Mouse (Mus musculus): Measurements from ENCODE around the gene Angel2.

Angel2 gene

GRCm38 (mm10) chr1:190980470-190980869 is 55.6 kb downstream of the Angel2 start:
- DNase-seq (ENCODE audit: low read depth, low spot score), result no peak

DNA sequence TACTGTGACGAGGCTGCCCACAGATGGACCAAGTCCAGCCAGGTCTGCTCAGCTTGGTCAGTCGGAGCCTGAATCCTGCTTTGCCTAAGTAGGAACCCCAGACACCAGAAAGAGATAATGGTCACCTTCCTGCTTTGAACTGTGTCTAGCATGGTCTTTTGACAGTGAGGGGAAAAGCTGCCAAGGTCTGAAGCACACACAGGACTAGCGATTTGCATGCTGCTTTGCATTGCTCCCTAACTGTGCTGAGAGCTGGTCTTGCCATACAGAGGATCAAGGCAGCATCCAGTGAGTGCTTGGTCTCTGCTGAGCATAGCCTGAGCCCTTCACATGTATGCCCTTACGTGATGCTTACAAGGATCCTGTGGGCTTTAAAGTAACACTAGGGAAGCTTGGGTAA is 56.5 kb downstream of the Angel2 start:
- no peak for DNase-seq (ENCODE audit: low read depth, low spot score)

DNA sequence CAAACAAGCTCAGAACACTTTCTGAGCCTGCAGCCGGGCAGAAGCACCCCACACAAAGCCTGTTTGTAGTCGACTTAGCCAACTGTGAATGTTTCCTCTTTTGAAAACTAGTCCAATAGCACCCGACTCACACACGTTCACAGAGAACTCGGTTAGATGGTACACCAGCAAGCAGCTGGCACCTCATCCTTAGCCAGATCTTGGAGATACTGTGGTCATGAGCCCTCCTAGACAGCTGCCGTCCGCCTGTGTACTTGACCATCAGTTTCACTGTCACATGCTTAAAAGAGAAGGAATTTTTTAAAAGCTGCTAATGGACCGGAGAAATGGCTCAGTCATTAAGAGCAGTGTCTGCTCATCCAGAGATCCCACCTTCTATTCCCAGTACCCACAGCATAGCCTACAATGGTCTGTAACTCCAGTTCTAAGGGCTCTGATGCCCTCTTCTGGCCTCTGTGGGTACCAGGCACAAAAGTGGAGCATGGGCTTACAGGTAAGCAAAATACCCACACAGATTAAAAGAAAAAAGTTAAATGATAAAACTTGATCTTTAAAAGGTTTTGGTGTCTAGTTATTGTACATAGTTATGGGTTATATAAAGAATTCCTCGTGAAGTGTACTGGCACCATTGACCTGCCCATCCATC is 64.6 kb downstream of the Angel2 start:
- DNase-seq (ENCODE audit: low read depth, low spot score), result no peak

DNA sequence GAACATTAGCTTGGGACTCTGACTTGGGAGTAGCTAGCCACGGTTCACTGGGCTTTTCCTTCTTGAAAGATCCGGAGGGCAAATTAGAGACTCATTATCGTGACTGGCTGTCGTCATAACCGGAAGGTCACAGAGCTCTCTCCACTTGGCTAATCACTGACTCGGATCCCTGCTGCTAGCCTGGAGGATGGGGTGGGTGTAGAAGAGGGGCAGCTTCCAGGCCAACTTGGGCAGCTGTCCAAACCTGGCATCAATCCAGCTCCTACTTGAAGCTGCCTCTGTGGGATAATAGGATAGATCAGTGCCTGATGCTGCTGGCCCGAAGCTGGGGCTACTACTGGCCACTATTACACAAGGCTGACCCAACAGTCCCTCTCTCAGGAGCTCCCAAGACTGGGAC is 70.6 kb downstream of the Angel2 start:
- DNase-seq (ENCODE audit: low read depth, low spot score), result no peak

DNA sequence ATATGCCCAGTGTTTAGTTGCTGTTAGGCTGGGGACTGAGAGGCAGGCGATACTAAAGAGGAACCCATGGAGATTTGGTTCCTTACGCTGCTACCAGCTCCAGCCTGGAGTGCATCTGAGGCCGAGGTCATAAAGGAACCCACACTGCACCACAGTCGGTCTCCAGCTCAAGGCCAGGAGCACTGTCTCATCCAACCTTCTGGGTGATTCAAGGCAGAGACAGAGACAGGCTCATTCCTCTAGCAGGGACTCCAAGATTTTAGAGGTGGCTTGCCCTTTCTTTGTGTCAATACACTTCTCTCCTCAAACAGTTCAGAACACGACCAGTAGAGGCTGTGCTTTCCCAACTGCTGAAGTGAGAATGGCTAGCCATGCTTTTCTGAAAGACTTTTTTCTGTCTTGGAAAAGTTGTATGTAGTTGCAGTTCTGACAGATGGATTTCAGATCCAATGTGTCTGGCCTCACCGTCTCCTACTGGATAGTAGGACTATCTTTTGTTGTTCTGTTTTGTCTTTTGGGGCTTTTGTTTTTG is 71.5 kb downstream of the Angel2 start:
- DNase-seq (ENCODE audit: low read depth, low spot score), result no peak

Measured in retina, adult 2 months (tissue).